Mouse (Mus musculus) liver, adult 2 months (tissue): ENCODE results near the gene Ptgdr.

Experiments
- CTCF ChIP-seq: fragments of 200-500 bp; IDR thresholded peaks from 2 replicates; pipeline ENCODE4 v1.5.1; 2011; ENCODE audit warnings: low read depth, low read length, control low read depth
- POLR2A ChIP-seq: fragments of 200-500 bp; IDR thresholded peaks from 2 replicates; pipeline ENCODE4 v1.6.1; 2011; ENCODE audit warnings: low read length, control low read depth; ENCODE audit not compliant: insufficient read depth; ENCODE audit errors: extremely low read depth

- TF ChIP-seq POLR2A: no peak
- TF ChIP-seq CTCF: no peak
Measured at GRCm38 (mm10) chr14:44865661-44866060, 6.5 kb upstream of the Ptgdr start.
